Mouse (Mus musculus) B cell, adult (primary cell): Measurements from ENCODE around the gene Lin7a. TPM values are rescaled to one million over a fixed set of nuclear protein-coding genes. Genes with fewer than 3 reads are reported as not detected.

Experiments
- total RNA-seq: library from RNA; stranded (reverse); gene quantifications from 4 replicates; pipeline ENCODE4 v1.2.4, GENCODE M21; 2023; ENCODE audit not compliant: inconsistent age

Lin7a gene
- not detected in 4 replicates for total RNA-seq

DNA sequence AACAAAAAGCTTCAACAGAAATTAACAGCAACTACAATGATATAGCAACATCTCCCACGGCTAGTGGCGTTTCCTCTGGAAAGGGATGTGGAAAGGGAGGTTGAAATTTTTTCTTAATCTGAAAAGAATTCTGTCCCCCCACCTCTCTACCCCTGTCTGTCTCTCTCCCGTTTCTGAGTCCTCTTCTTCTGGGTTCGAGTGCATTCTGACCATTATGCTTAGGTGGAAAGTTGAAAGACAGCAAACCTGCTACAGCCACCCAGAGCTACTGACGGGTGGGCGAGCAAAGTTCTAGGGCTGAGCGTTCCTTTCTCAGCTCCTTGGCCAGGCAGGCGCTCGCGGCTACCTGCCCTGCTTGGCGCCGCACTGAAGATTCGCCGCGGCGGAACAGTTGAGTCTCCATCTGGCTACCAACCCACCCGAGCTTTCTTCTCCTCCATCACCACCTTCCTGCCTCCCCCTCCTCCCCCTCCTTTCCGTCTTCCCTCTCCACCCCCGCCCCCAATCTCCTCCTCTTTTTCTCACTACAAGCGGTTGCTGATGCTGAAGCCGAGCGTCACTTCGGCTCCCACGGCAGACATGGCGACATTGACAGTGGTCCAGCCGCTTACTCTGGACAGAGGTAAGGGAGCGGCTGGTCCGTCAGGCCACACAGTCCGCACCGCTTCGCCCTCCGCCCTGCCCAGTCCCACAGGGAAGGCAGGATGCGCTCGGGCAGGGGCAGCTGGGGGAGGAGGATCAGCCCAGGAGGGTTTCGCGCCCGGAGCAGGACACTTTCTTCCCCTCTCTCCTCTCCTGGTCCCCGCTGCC, at the start of gene Lin7a:
Lin7a (plus strand) TSS at position 366 of the 810 bp plus-strand sequence.

Other genes with a start within 250 kb of the Lin7a start
- gene Acss3, start 148.0 kb upstream of the Lin7a start, total RNA-seq: not detected in 4 replicates
- gene Myf5, start 214.4 kb downstream of the Lin7a start, total RNA-seq: not detected in 4 replicates
- gene Myf6, start 223.1 kb downstream of the Lin7a start, total RNA-seq: not detected in 4 replicates